Mouse (Mus musculus): ENCODE measurements around the gene Trmt13.
A peak's percentile ranks its signal among the peaks of the same experiment; 100 is the strongest.
"Not testable (repeated sequence)": the region's sequence is repeated elsewhere in the genome, so short reads cannot be mapped to it uniquely, and the experiment has no call there.

The Trmt13 gene

DNA sequence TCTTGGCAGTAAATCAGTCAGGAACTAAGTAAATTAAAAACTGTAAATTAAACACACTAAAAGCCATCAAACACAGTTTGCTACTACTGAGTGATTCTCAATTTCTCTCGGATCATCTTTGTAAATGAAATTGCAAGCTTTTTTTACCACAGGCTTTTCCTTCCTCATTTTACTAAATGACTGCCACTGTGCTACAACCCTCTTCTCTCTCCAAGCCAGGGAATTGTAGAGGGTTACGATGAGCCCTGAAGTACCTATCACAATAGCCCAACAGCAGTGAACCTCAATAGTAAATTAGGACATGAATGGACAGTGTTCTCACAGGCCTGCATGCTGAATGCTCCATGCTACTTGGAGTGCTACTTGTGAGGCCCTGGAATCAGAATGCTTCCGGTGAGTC is 19.7 kb upstream of the Trmt13 start:
- no peak for DNase-seq (ENCODE audit: extremely low read depth, low read depth, low spot score)

DNA sequence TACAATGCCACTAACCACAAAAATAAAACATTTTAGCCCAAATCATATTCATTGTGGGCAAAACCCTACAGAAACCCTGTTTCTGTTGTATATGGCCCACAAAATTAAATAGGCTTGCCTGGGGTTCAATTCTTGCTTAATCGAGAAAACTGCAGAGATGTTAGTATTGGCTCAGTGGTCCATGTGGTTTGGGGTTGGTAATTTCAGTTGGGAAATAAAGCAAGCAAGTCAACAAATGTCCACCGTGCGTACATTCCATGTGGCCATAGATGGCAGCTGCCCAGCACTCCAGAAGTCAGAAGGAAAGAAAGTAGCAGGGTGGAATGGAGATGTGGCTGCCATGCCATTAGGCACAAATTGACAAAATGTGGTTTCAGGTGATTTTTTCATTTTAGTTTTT is 18.6 kb upstream of the Trmt13 start:
- DNase-seq (ENCODE audit: extremely low read depth, low read depth, low spot score) = no peak

DNA sequence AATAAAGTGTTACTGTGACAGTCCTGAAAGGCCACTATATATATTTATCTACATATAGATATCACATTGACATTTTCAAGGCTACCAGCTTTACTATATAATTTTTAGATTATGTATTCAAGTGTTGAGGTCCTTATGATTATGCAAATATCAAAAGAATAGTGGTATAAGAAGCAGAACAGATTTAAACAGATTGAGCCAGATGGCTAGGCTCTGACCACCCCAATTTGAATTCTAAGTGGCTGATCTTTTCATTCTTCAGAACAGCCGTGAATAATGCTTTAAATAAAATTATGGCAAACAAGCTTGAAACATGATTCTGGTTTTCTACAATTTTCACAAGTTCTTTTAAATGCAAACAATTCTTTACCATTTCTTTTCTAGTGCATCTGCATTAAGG is 17.1 kb upstream of the Trmt13 start:
- DNase-seq (ENCODE audit: extremely low read depth, low read depth, low spot score) = no peak

DNA sequence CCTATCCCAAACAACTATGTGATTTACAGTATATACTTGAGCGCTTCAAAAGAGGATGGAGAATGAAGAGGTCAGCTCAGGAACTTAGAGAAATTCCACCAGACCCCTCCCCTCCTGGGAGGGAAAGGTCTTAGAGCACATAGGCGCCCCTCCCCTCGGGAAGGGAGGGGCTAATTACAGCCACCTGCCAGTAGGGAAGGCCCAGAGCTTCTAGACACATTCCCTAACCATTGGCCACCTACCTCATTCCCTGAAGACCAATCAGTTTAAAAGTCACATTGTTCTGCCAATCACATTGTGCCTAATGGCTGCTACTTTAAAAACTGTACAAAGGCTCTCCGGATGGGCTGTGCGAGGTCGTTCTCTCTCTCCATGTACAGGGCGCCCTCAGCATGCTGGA is 8.3 kb upstream of the Trmt13 start:
- no peak for DNase-seq (ENCODE audit: extremely low read depth, low read depth, low spot score)

DNA sequence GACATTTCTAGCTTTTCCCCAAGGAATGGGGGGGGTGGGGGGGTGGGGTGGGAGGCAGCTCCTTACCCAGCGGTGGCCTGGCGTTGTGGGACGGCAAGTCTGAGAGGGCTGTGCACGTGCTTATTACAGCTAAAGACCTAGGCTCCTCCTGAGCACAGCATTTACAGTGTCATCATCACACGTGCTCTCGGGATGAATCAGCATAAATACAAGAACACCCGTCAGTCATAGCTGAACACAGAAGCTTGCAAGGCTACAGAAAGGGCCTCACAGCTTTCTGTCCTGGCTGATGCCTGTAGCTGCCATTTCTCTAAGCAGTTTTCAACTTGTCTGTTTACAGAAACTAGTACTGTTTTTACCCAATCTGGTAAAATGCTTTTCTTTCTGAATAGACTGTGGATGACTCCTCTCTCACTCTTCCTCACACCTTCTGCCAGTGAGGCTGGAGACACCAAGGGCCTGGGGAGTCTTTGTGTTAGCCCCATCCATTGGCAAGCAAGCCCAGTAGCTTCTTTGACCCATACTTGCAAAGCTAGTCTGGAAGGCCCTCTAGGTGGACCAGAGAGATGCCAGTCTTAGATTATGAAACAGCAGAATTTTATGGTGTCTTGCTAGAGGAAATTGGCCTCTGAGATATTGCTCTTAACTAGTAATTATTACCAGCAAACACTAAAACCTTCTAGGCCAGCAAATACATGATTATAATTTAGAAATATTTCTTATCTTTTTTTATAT is 6.4 kb upstream of the Trmt13 start:
- no peak for DNase-seq (ENCODE audit: extremely low read depth, low read depth, low spot score)

DNA sequence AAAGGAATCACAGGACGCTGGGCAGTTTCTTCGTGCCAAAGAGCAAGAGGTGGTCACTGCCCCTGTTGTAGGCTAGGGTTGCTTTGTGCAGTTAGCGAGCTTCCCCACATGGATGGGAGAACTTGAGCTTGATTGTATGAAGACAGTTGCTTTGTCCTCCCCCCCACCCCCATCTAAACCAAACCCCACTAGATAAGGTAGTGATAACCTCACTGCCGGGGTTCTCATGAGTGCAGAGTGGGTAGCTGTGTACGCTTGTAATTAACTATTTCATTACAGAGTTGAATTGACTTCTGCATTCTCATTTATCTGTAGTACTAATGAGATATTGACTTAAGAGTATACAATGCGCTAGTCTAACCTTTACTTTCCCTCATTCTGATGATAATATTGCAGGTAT is 4.5 kb upstream of the Trmt13 start:
- no peak for DNase-seq (ENCODE audit: extremely low read depth, low read depth, low spot score)

DNA sequence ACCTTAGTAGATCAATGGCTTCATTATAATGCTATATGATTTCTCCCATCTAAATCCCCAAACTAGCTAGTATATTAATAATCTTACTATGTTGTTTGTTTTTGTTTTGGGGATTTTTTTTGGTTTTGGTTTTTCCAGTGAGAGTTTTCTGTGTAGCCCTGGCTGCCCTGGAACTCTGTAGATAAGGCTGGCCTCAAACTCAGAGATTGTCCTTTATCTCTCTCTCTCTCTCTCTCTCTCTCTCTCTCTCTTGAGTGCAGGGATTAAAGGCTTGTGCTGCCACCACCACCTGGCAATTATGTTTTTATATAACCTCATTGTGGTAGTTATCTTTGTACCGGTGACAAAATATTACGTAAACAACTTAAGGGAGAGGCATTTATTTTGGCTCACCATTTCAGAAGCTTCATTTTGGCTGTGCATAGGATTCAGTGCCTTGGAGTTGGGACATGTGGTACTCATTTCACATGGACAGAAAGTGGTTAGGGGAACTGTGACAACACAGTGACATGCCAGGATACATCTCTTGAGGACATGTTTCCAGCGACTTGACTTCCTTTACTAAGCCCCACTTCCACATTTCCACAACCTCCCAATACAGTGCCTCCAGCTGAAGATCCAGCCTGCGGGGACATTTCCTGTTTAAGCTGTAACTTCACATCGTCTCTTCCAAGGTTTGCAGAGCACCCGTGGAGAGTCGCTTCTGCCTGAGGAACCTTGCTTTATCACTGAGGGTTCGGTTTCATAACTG is 1.1 kb upstream of the Trmt13 start:
- peak; percentile 18 for DNase-seq (ENCODE audit: extremely low read depth, low read depth, low spot score)

DNA sequence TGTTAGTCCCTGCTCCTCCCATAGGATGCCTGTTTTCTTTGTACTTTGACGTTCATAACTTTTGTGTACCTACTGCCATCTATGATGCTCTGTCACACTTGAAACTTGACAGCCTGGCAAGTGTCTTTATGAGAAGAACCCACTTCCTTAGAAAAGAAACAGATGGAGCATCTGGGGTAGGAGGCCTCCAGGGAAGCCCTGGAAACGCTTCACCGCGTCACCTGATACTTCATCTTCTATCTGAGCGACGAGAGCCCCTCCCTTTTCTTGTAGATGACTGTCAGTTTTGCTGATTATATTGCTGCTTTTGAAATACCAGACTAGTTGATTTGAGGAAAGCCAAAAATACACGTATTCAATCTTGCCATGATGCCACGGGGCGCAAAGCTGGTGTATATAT is 9.8 kb downstream of the Trmt13 start:
- DNase-seq (ENCODE audit: extremely low read depth, low read depth, low spot score) = no peak

DNA sequence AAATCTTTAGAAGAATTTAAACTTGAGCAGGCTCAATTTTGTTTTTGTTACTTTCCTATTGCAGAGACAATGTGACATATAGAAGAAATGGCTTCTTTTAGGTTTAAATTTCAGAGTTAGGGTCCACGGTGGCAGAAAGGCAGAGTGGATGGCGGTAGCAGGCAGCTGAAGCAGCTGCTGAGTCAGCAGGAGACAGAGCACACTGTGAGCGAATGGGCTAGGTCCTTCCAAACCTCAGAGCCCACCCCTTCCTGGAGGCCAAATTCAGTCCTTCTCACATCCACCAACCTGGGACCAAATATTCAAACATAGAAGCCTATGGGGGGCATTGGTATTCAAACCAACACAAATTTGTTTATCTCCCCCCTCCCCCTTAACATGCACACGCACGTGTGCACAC is 12.6 kb downstream of the Trmt13 start:
- no peak for DNase-seq (ENCODE audit: extremely low read depth, low read depth, low spot score)

DNA sequence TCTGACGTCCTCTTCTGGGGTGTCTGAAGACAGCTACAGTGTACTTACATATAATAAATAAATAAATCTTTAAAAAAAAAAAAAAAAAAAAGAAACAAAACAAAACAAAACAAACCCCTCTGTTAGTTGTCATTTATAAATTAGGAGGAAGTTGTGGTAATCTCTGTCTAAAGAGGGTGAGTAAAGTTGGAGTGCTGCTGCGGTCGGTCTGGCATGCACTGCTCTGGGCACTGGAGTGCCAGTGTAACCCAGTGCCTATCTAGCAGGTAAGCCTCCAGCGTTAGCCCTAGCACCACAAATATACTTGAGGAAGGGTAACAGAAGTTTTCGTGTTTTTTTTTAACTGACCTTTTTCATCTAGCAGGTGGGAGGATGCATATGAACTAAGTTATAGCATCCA is 13.4 kb downstream of the Trmt13 start:
- no peak for DNase-seq (ENCODE audit: extremely low read depth, low read depth, low spot score)

DNA sequence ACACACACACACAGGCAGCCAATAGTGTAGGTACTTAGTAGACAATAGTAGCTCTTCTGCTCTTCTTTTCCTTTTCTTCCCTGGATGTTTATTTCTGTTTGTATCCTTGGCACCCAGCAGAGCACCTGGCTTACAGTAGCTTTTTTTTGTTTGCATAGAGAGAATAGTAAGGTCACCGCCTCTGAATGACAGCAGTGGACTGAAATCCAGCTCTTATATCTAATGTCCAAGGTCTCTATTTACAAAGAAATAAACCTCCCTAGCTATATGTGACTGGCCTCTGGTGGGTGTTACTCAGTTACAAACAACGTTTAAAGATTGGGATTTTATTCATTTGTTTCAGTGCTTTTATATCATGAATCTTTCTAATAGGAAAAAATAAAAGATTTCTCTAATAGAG is 14.7 kb downstream of the Trmt13 start:
- DNase-seq (ENCODE audit: extremely low read depth, low read depth, low spot score) = no peak

DNA sequence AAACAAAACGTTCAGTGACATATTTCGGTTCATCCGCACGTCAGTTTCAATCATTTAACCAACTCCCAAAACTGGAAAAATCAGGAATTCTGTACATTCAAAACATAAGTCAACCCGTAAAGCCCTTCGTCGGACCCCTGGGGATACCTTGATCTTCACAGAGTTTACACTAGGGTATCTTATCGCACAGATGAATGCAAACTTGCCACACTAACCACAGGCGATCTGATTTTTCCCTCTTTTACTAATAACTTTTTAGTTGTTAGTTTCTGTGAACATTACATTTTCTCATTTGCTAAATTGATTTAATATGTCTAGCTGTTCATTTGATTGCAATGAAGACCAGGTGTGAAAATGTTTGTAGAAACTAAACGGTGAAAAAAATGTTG is 18.8 kb downstream of the Trmt13 start:
- no peak for DNase-seq (ENCODE audit: extremely low read depth, low read depth, low spot score)

DNA sequence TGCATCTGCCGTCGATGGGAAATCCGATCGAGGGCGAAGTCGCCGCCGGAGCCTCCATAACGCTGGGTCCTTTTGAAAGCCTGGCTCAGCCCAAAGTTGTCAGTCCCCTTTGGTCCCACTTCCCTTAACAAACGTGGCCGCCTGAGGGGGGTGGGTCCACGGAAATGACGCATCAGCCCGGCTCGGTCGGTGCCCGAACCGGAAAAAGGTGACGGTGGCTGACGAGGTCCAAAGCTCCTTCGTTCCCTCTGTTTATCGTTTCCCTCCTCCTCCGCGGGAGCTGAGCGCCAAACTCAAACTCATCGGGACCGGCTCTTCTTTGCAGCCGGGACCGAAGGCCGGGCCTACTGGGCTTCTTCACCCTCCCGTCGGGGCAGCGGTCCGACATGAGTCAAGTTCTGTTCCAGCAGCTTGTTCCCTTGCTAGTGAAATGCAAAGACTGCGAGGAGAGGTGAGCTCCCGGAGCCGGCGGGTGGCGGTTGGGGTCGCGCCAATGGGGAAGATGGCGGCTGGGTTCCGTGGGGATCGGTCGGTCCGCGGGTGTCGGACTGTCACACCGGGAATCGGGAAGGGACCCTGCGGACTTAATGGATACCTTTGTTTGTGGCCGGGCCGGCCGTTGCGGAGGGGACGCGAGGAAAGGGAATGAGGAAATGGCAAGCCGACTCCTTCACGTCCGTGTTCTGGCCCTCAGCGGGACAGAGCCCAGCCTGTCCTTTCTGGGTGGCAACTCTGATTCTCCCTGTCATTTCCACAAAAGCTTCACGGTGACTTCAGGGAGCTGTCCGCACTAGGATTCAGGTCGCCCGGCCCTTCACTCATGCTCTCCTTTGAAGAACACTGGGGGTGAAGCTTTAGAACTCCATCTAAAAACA is 19.4 kb downstream of the Trmt13 start, which contains the start of gene Sass6:
Gene Sass6 (plus strand): TSS at position 255 of the 875 bp plus-strand sequence.
- DNase-seq (ENCODE audit: extremely low read depth, low read depth, low spot score) = peak; percentile 36

DNA sequence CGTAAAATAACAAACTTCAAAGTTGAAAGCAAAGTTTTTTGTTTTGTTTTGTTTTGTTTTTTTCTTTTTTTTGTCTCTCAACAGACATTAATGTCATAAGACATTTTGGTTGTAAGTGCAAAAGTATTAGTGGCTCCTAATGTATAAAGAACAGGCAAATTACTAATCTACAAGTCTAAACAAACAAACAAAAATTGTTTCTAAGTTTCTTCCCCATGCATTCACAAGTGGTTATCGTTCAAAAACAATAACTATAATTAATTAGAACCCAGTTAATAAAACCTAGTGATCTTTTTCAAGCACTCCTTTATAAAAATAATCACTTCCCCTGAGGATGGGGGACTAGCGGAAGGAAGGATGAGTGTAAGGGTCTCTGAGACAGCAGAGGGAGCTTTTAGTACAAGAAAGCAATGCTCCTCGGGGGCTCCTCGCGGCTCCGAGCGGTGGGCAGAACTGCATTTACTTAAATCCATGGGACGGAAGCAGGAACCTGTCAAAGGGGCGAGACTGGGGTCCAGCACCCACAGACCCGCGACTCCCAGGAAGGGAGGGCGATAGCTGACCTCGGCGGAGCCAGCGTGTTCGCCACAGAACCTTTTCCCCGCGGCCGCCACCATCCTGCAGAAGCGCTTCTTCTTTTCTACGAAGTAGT is 20.2 kb downstream of the Trmt13 start:
- DNase-seq (ENCODE audit: extremely low read depth, low read depth, low spot score) = no peak

DNA sequence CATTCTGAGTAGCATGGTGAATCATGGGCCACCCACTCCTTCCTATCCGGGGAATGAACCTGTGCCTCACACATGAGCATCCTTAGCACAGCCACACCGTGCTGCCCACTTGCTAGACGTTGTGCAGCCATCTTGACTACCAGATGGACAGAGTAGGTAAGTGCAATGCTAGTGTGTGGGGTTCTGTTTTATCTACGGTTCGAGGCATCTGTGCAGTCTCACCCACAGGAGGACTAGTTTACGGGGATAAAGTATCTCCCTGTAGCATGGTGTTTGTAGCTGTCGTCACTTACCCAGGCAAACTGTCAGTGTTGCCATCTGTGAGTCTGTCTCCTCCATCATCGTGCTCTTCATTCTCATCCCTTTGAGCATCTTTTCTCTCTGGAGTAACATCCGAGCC is 32.2 kb downstream of the Trmt13 start:
- DNase-seq (ENCODE audit: extremely low read depth, low read depth, low spot score) = no peak

DNA sequence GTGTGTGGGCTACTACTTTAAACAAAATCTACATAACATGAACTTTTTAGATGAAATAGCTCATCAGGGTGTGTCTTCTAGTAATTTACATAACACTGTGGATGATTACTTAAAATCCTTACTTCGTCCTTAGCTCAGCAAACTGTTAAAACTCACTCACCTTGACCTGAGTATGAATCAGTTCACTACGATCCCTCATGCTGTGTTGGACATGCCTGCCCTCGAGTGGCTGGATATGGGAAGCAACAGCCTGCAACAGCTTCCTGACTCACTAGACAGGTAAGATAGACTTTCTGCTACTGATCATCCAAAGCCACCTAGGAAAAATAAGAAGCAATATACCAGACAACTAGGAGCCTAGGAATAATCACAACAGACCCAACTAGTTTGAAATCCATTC is 37.1 kb downstream of the Trmt13 start:
- DNase-seq (ENCODE audit: extremely low read depth, low read depth, low spot score) = no peak

DNA sequence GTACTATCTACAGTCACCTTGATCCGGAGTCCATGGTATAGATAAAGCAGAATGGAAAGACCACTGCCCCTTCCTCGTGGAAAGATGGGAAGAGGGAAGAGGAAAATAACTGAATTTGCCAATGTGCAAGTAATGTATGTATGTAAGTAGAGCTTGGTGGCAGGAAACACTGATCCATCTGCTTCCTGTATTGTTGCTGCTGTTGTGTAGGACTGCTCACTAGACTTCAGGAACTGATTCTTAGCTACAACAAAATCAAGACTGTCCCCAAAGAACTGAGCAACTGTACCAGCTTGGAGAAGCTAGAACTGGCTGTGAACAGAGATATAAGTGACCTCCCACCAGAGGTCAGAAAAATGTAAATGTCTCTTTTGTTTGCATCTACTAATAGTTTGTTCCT is 43.8 kb downstream of the Trmt13 start:
- no peak for DNase-seq (ENCODE audit: extremely low read depth, low read depth, low spot score)

DNA sequence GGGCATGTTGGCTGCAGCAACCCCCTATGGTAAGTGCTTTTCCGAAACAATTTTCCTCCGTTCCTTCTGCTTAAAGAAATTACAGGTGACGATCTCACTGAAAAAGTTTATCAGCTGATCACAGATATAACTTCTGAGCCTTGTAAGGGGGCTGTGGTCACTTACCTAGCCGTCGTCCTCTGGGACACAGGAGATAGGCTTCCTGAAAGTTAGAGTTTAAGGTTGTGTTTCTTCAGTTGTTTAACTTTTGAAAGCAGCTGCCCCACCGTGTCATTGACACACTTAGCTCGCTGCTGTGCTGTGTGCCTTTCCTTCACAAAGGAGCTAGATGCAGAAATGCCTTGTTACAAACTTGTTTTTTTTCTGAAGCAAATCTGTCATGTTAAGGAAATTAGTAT is 51.3 kb downstream of the Trmt13 start:
- DNase-seq (ENCODE audit: extremely low read depth, low read depth, low spot score) = no peak

DNA sequence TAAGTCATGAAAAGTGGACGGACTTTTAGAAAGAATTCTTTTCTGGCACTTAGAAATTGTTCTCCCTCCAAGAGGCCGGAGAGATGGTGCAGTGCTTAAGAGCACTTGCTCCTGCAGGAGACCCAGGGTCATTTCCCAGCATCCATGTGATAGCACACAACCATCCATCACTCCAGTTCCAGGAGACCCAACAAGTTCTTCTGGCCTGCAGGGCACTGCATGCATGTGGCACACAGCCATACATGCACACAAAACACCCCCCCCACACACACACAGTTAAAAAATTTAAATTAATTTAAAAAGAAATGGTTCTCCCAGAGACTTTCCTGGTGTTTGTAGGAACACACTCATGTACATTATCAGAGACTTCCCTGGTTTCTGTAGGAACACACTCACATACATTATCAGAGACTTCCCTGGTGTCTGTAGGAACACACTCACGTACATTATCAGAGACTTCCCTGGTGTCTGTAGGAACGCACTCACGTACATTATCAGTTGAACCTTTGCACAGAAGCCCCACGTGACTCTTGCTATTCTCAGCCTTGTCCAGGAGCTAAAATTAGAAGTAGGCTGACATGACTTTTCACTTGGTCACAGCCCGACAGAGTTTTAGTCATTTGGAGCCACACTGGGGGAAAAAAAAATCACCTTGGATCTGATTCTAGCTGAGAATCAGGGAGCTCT is 51.8 kb downstream of the Trmt13 start, which contains the start of gene Lrrc39:
Gene Lrrc39 (plus strand): TSS at position 566 of the 687 bp plus-strand sequence.
- DNase-seq (ENCODE audit: extremely low read depth, low read depth, low spot score) = no peak

DNA sequence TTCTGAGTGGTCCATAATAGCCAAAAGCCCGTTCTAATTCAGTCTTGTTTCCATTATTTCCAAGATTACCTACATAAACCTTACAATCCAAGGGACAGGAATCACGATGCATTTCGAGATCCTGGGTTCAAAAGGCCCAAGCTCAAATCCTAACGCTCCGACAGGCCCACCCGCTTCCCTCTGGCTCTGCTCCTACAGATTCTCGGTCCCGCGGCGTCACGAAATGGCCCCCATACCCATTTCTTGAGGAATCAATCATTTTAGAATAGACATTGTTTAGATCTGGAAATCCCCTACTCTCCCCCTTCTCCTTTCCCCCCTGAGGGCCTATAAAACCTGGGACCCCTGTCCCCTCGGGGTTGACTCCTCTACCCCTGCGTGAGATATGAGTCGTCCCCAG is 53.1 kb downstream of the Trmt13 start:
- DNase-seq (ENCODE audit: extremely low read depth, low read depth, low spot score) = not testable (repeated sequence)

All from fat pad, adult 2 months (tissue).